Mouse (Mus musculus): ENCODE measurements at regions not wholly inside any gene's neighbourhood (a gene's known extent, or its start where the extent isn't known, plus 50 kb on each side); places are given as distances from the start of the nearest gene placed in this dataset.

DNA sequence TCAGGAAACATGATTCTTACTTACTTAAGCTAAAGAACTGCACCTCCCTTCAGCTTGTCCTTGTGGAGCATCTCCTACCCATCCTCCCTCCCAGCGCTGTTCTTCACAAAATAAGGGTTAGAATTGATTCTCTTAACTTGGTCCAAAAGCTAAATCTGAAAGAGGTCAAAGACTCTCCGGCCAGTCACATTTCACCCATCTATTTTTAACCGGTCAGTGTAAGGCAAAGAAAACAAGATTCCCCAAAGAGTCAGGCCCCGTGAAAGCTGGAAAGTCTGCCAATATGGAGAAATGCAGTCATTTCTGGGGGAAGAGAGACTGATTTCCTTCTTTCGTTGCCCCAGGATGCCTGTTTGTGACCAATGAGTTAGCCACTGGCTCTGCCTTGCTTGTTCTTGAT lies 114.0 kb downstream of the Zfp36l1 start:
- TF ChIP-seq EP300 (IDR thresholded peaks at IDR 0.05; ENCODE audit: low read depth), result peak; percentile 20; the same call in 1 of the 2 replicates
- TF ChIP-seq CTCF (IDR thresholded peaks at IDR 0.05; ENCODE audit: low read depth), result no peak
